Mouse (Mus musculus) hindbrain, embryonic 11.5 days (tissue): ENCODE measurements around the gene Rnf126. TPM values are rescaled to one million over a fixed set of nuclear protein-coding genes. Genes with fewer than 3 reads are reported as not detected.

Experiments used
- ATAC-seq: fragments of 200-750 bp; cut with Nextera tagmentation; 2 replicates; pipeline ENCODE4 v1.8.0; 2017; ENCODE audit warnings: mild to moderate bottlenecking, moderate TSS enrichment, moderate library complexity; ENCODE audit not compliant: low FRiP score
- DNase-seq: peaks from one replicate; pipeline ENCODE4 v3.0.0-alpha.2; 2015; ENCODE audit warnings: low spot score
- H3K27ac ChIP-seq: fragments of 300-500 bp; sonication (generic); 2 replicates; pipeline ENCODE4 v1.5.1; 2014; ENCODE audit warnings: mild to moderate bottlenecking, low read depth, low read length
- H3K27me3 ChIP-seq: fragments of 300-500 bp; sonication (generic); 2 replicates; pipeline ENCODE4 v1.6.1; 2014; ENCODE audit warnings: mild to moderate bottlenecking, low read length, moderate library complexity, mixed read lengths; ENCODE audit not compliant: control insufficient read depth, insufficient read depth
- H3K36me3 ChIP-seq: fragments of 300-500 bp; sonication (generic); 2 replicates; pipeline ENCODE4 v1.6.1; 2014; ENCODE audit warnings: mild to moderate bottlenecking, low read length, moderate library complexity, mixed read lengths; ENCODE audit not compliant: control insufficient read depth, insufficient read depth
- H3K4me1 ChIP-seq: fragments of 300-500 bp; sonication (generic); replicated peaks from 2 replicates; pipeline ENCODE4 v1.6.1; 2014; ENCODE audit warnings: low read length, mixed read lengths; ENCODE audit not compliant: control insufficient read depth, insufficient read depth
- H3K4me2 ChIP-seq: fragments of 300-500 bp; sonication (generic); replicated peaks from 2 replicates; pipeline ENCODE4 v1.6.1; 2014; ENCODE audit warnings: mild to moderate bottlenecking, low read depth, low read length
- H3K4me3 ChIP-seq: fragments of 300-500 bp; sonication (generic); 2 replicates; pipeline ENCODE4 v1.5.1; 2014; ENCODE audit warnings: low read depth, low read length
- H3K9ac ChIP-seq: fragments of 300-500 bp; sonication (generic); 2 replicates; pipeline ENCODE4 v1.6.1; 2014; ENCODE audit warnings: low read depth, low read length
- H3K9me3 ChIP-seq: fragments of 300-500 bp; sonication (generic); 2 replicates; pipeline ENCODE4 v1.6.1; 2016; ENCODE audit warnings: low read length; ENCODE audit not compliant: control insufficient read depth
- WGBS: fragments of 180-500 bp; shearing (Covaris S2); extraction: QIAGEN DNeasy Blood & Tissue Kit; methylation state at CpG from one replicate; pipeline ENCODE4 v1.1.7; 2014; 5-methylcytosine and 5-hydroxymethylcytosine counted together
- polyA plus RNA-seq: library from polyadenylated mRNA; unstranded; fragments of >200 nt; fragmentation: Nextera tagmentation; extraction: Ambion mirVana; gene quantifications from 2 replicates; pipeline ENCODE4 v1.2.1, GENCODE M21; 2014

Rnf126 gene
- polyA plus RNA-seq, 1 experiment from 2014 or later, result 79.4 TPM

DNA sequence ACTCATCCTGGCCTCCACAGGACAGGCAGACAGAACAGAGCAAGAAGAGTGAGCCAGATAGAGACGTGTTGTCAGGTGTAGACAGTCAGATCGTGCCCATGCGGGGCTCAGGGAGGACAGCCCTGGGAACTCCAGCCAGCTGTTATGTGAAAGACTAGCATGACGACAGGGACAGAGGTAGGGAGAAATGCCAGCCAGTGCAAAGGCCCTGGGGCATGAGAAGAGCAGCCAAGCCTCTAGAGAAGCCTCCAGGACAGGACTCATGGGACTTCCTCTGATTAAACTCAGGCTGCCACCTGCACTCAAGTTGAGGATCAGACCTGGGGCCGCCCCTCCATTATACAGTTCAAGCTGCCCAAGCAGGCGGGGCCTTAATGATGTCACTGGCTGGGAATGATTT, 18.3 kb downstream of the Rnf126 start:
- Histone ChIP-seq H3K4me3 (no peak overlapping the region), H3K9ac (no peak overlapping the region), H3K36me3 (no peaks in the 10 kb centered on the region), H3K4me1 (no peaks in the 10 kb centered on the region), H3K4me2 (no peak overlapping the region), H3K27me3 (no peaks in the 10 kb centered on the region), H3K9me3 (no peaks in the 10 kb centered on the region), H3K27ac (no peak overlapping the region)
- ATAC-seq, result no peak
- 80% methylated on average over 6 of the region's 6 CpGs for WGBS
- DNase-seq, result no peak

DNA sequence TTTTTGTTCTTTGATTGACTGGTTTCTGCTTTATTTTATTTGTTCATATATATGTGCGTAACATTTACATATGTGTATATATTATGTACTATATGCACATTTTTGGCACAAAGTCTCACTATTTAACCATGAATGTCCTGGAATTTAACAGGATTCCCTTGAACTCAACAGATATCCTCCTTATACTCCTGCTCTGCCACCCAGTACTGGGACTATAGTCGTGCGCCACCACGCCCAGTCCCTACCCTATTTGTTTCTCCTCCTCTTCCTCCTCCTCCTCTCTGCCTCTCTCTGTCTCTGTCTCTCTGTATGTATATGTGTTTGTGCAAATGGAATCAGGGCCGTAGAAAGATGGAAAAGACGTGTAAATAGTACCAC, 20.0 kb downstream of the Rnf126 start:
- H3K4me2 ChIP-seq, result peak overlapping the region; percentile 39

DNA sequence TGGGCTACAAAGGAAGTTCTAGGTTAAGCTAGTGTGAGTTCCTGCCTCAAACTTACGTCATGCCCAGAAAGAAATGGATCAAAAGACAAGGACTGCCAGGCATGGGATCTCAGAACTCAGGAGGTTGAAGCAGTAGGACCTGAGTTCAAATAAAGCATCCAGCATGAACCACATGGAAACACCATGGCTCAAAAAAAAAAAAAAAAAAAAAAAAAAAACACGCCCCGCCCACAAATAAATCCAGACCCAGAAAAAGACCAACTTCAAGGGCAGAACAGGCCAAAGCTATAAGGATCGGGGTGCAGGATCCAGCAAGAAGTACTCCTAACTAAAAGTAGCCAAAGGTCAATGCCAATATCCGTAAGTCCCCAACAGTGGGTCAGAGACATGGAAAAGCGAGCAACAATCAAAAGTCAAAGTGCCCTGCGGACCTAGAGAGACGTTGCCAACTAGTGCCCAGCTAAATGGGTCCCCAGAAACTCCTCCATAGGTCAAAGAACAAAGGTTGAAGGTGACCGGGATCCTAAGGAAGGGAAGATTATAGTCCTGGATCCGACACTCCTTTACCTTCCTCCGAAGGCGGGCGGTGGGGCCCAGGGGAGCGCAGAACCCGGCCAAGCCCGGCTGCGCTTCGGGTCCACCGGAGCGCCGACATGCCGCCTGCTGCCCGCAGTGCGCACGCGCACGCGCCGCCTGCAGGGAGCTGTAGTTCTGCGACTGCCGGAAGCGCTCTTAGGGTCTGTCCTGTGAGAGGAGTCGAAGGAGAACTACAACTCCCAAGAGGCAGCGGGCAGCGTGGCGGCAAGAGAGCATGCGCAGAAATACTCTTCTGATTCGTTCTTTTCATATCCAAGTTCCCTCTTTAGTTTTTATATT, 20.6 kb downstream of the Rnf126 start, which contains the start of gene Polrmt:
Gene Polrmt, minus strand, starts transcription at position 684 of the 876 bp plus-strand sequence.
- no peaks in the 10 kb centered on the region for H3K4me1 ChIP-seq
- DNase-seq, result peak; percentile 98
- H3K9me3 ChIP-seq, result no peaks in the 10 kb centered on the region
- no peaks in the 10 kb centered on the region for H3K36me3 ChIP-seq
- H3K27me3 ChIP-seq, result no peaks in the 10 kb centered on the region
- H3K9ac ChIP-seq, result peak within 1 kb of the TSS; percentile 68
- WGBS, result 4% methylated on average over 38 of the region's 38 CpGs
- peak; percentile 96 for ATAC-seq
- H3K4me3 ChIP-seq, result peak within 1 kb of the TSS; percentile 62
- H3K27ac ChIP-seq, result no peak within 1 kb of the TSS
- peak within 1 kb of the TSS; percentile 63 for H3K4me2 ChIP-seq

More for the DNA sequence above, 20.0 kb downstream of the Rnf126 start:
- ATAC-seq (peak; percentile 66; the same call in 1 of the 2 replicates), DNase-seq (no peak)
- Histone ChIP-seq H3K9me3 (no peaks in the 10 kb centered on the region), H3K36me3 (no peaks in the 10 kb centered on the region), H3K27me3 (no peaks in the 10 kb centered on the region), H3K27ac (no peak overlapping the region), H3K9ac (no peak overlapping the region; the same call in 1 of the 2 replicates), H3K4me1 (no peaks in the 10 kb centered on the region), H3K4me3 (0 out of 2 replicates have a peak overlapping the region, but pooled peaks have one; percentile 10)
- WGBS, result 26% methylated on average over 6 of the region's 6 CpGs

DNA sequence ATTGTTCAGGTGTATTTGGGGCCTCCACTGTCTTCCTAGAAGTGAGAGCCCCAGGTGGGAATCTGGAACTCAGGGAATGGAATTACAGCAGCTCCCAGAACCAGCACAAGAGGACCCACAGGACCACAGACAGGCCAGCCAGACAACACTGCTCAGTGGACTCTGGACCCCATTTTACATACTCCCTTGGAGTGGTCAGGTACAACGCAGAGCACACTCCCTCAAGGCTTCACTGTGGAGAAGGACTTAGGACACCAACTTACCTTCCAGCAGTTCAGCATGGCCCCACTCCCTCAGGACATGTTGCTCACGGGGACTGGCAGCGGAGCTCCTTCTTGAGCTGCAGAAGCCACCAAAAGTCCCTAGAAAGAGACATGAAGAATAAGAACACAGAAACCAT, 21.3 kb downstream of the Rnf126 start:
- no peak overlapping the region for H3K9ac ChIP-seq
- peak overlapping the region; percentile 63 for H3K4me2 ChIP-seq
- no peak for DNase-seq
- H3K4me1 ChIP-seq, result no peaks in the 10 kb centered on the region
- H3K9me3 ChIP-seq, result no peaks in the 10 kb centered on the region
- H3K4me3 ChIP-seq, result peak overlapping the region; percentile 62; the same call in 1 of the 2 replicates
- H3K36me3 ChIP-seq, result peaks cover 4% of the 10 kb centered on the region; the same call in 1 of the 2 replicates
- H3K27ac ChIP-seq, result no peak overlapping the region
- WGBS, result 87% methylated on average over 3 of the region's 3 CpGs
- H3K27me3 ChIP-seq, result no peaks in the 10 kb centered on the region
- no peak for ATAC-seq

DNA sequence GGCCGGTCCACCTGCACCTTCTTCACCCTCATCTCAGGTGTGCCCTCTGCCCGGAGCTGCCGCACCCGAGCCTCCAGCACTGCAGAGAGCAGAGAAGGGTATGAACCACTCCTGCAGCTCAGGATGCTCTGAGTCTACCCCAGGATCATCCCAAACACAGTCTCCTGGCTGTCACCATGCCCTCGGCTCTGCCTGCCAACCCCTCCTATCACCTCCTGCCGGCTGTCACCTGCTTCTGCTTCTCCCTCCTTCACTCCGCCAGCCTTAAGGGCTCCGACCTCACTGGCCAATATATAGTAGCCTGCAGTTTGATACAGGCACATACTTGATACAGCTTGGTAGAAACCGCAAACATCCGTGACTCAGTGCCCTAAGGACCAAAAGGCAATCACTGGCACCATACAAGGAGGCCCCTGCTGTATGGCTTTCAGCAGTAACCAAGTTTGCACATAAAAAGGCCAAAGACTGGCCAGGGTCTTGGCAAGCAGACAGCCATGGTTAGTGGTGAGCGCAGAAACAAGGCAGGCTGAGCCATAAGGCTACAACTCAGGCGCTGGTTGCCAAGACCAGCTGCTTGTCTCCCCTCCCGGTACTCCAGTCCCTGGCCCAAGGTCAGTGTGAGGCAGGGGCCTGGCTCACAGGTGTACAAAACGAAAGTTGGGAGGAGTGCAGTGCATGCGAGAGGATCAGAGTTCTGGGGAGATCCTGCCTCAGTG, 22.9 kb downstream of the Rnf126 start:
- H3K4me1 ChIP-seq, result no peaks in the 10 kb centered on the region
- no peak overlapping the region for H3K4me3 ChIP-seq
- H3K9ac ChIP-seq, result no peak overlapping the region
- 94% methylated on average over 15 of the region's 15 CpGs for WGBS
- no peaks in the 10 kb centered on the region for H3K27me3 ChIP-seq
- DNase-seq (no peak), ATAC-seq (no peak)
- H3K9me3 ChIP-seq, result no peaks in the 10 kb centered on the region
- peaks cover 20% of the 10 kb centered on the region for H3K36me3 ChIP-seq
- no peak overlapping the region for H3K4me2 ChIP-seq
- no peak overlapping the region for H3K27ac ChIP-seq

DNA sequence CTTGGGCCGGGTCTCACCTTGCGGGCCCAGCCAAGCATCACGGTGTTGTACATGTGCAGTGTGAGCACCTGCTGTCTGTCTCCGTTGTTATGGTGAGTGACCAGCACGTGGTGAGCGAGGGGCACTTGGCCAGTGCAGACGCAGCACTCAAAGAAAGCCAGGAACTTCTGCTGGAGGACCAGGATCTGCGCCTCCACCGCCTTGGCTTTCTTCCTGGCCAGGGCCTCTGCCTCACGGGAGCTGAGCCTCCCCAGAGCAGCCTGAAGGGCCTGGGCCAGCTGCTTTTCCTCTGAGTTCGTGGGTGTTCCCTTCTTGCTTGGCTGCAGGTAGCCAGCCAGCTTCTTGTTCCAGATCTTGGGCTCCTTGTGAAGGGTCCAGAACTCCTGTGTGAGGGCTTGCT, 23.6 kb downstream of the Rnf126 start:
- DNase-seq (no peak), ATAC-seq (no peak)
- Histone ChIP-seq H3K27me3 (no peaks in the 10 kb centered on the region), H3K4me1 (no peaks in the 10 kb centered on the region), H3K27ac (no peak overlapping the region), H3K4me2 (no peak overlapping the region), H3K4me3 (no peak overlapping the region), H3K9ac (no peak overlapping the region), H3K9me3 (no peaks in the 10 kb centered on the region), H3K36me3 (peaks cover 23% of the 10 kb centered on the region)
- WGBS, result 90% methylated on average over 11 of the region's 11 CpGs

DNA sequence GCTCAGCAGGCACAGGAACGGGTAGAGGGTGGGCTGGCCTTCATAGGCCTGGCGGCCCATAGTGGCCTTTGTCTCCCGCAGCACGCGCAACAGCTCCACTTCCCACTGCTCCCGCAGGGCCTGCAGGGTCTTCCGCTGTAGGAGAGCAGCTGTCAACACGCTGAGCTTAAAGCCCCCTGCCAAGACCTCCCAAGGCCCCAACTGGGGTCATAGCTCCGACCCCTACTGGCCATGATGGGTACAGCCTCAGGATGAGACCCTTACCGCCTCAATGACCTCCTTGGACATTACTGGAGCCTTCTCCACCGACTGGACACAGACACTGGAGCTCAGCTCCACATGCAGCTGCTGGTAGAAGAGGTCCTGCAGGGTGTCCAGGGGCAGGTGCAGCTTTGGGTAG, 25.9 kb downstream of the Rnf126 start:
- WGBS, result 70% methylated on average over 11 of the region's 11 CpGs
- ATAC-seq (0 out of 2 replicates have a peak, but pooled peaks have one; percentile 6), DNase-seq (peak; percentile 43)
- no peak overlapping the region for H3K4me2 ChIP-seq
- no peak overlapping the region for H3K9ac ChIP-seq
- no peaks in the 10 kb centered on the region; the same call in 1 of the 2 replicates for H3K27me3 ChIP-seq
- no peak overlapping the region for H3K27ac ChIP-seq
- H3K4me1 ChIP-seq, result no peaks in the 10 kb centered on the region
- H3K36me3 ChIP-seq, result peaks cover 34% of the 10 kb centered on the region
- no peaks in the 10 kb centered on the region for H3K9me3 ChIP-seq
- H3K4me3 ChIP-seq, result no peak overlapping the region

DNA sequence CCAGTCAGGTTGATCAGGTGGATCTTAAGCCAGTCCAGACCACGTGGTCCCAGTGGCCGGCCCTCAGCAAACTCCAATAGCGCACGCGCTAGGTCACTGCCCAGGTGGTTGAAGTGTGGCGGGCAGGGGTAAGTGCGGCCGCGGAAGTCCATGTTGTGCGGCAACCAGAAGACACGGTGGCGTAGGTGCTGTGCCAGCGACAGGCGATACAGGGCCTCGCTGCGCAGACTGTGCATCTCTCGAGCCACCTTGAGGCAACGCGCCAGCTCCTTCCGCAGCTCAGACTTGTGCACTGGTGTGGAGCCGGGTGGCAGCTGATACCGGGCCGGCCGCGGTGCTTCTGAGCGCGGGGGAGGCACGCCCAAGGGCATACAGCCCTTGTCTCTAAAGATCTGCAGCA, 27.5 kb downstream of the Rnf126 start:
- H3K9me3 ChIP-seq, result no peaks in the 10 kb centered on the region
- ATAC-seq (no peak), DNase-seq (no peak)
- H3K27me3 ChIP-seq, result peaks cover 7% of the 10 kb centered on the region
- no peak overlapping the region for H3K9ac ChIP-seq
- H3K27ac ChIP-seq, result no peak overlapping the region
- H3K36me3 ChIP-seq, result peaks cover 34% of the 10 kb centered on the region
- H3K4me2 ChIP-seq, result no peak overlapping the region
- no peak overlapping the region for H3K4me3 ChIP-seq
- H3K4me1 ChIP-seq, result no peaks in the 10 kb centered on the region
- WGBS, result 97% methylated on average over 28 of the region's 28 CpGs
